Mouse (Mus musculus): ENCODE measurements at regions not wholly inside any gene's neighbourhood (a gene's known extent, or its start where the extent isn't known, plus 50 kb on each side); places are given as distances from the start of the nearest gene placed in this dataset.

DNA sequence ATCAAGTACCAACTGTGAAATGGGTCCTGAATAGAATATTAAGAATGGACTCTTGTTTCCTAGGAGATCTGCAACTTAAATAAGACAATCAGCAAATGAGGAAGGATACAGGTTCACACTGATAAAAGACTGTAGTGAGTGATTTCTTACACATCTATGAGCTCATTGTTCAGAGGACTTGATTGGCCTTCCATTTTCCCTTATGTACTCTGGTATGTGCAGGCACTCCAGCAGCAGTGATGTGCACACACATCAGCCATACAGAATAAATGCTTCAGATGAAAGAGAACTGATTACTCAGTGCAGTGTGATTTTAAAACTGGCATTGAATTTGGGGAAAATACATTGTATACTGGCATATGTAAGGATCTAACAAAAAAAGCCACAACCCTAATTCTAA, 636.8 kb upstream of the Stxbp6 start:
- Histone ChIP-seq H3K36me3 (ENCODE audit: control insufficient read depth in 1 of 2, insufficient read depth in 2 of 2, low read length in 2 of 2) (no peaks in the 10 kb centered on the region), H3K27me3 (ENCODE audit: control insufficient read depth in 1 of 2, insufficient read depth in 2 of 2, low read length in 2 of 2) (no peaks in the 10 kb centered on the region), H3K79me2 (ENCODE audit: control insufficient read depth, insufficient read depth, low read length, poor library complexity) (no peaks in the 10 kb centered on the region), H3K9me3 (replicated peaks; ENCODE audit: insufficient read depth, low read length) (no peaks in the 10 kb centered on the region), H3K9ac (ENCODE audit: control insufficient read depth, low read depth, low read length, poor library complexity, severe bottlenecking) (no peak overlapping the region), H3K4me1 (ENCODE audit: control insufficient read depth in 1 of 2, insufficient read depth in 2 of 2, low read length in 2 of 2) (no peaks in the 10 kb centered on the region), H3K27ac (ENCODE audit: control insufficient read depth, low read depth, low read length) (no peak overlapping the region), H3K4me3 (ENCODE audit: control insufficient read depth in 1 of 2, insufficient read depth in 1 of 2, low read depth in 2 of 2, low read length in 2 of 2) (no peak overlapping the region)
- TF ChIP-seq ELF1 (IDR thresholded peaks at IDR 0.05; ENCODE audit: low read depth, low read length): no peak
- no peak for TF ChIP-seq MAZ (IDR thresholded peaks at IDR 0.05; ENCODE audit: low read depth, low read length)
- no peak for TF ChIP-seq HCFC1 (IDR thresholded peaks at IDR 0.05; ENCODE audit: low read depth, low read length)
- no peak for TF ChIP-seq USF2 (IDR thresholded peaks at IDR 0.05; ENCODE audit: borderline replicate concordance in 1 of 2, insufficient read depth in 1 of 2, low read depth in 1 of 2, low read length in 2 of 2)
- no peak for TF ChIP-seq EP300 (IDR thresholded peaks at IDR 0.05; ENCODE audit: low read depth in 1 of 2, low read length in 2 of 2)
- no peak for TF ChIP-seq POLR2AphosphoS2 (IDR thresholded peaks at IDR 0.05; ENCODE audit: low read length)
- no peak for TF ChIP-seq MAFK (IDR thresholded peaks at IDR 0.05; ENCODE audit: borderline replicate concordance, low read depth, low read length)
- no peak for TF ChIP-seq POLR2AphosphoS5 (IDR thresholded peaks at IDR 0.05; ENCODE audit: borderline replicate concordance, low read depth, low read length)
- TF ChIP-seq NRF1 (IDR thresholded peaks at IDR 0.05; ENCODE audit: insufficient read depth, low read depth, low read length, poor library complexity, severe bottlenecking): no peak
- no peak for TF ChIP-seq TAL1 (IDR thresholded peaks at IDR 0.05; ENCODE audit: low read length)
- DNase-seq (ENCODE audit: low read depth, low spot score): no peak

DNA sequence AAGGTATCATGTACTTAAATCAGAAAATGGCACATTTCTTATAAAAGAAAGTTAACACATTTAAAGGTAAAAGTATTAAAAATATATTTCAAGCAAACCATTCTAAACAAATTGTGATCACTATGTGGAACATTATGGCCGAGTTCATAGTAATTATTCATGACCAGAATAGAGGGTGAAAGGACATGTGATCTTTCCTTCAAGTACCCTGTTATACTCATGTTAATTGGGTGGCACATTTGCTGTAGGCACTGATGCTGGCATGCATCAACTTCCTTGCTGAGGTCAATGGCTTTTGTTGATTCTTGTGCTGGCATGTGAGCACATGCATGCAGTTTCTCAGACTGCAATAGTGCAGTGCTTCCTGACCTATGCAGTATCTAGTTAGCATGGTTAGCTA, 636.3 kb upstream of the Stxbp6 start:
- Histone ChIP-seq H3K9me3 (replicated peaks; ENCODE audit: insufficient read depth, low read length) (no peaks in the 10 kb centered on the region), H3K9ac (ENCODE audit: control insufficient read depth, low read depth, low read length, poor library complexity, severe bottlenecking) (no peak overlapping the region), H3K36me3 (ENCODE audit: control insufficient read depth in 1 of 2, insufficient read depth in 2 of 2, low read length in 2 of 2) (no peaks in the 10 kb centered on the region), H3K4me3 (ENCODE audit: control insufficient read depth in 1 of 2, insufficient read depth in 1 of 2, low read depth in 2 of 2, low read length in 2 of 2) (no peak overlapping the region), H3K27me3 (ENCODE audit: control insufficient read depth in 1 of 2, insufficient read depth in 2 of 2, low read length in 2 of 2) (no peaks in the 10 kb centered on the region), H3K79me2 (ENCODE audit: control insufficient read depth, insufficient read depth, low read length, poor library complexity) (no peaks in the 10 kb centered on the region), H3K4me1 (ENCODE audit: control insufficient read depth in 1 of 2, insufficient read depth in 2 of 2, low read length in 2 of 2) (no peaks in the 10 kb centered on the region), H3K27ac (ENCODE audit: control insufficient read depth, low read depth, low read length) (no peak overlapping the region)
- TF ChIP-seq MYB (IDR thresholded peaks at IDR 0.05; ENCODE audit: low read depth, low read length) (no peak), USF2 (IDR thresholded peaks at IDR 0.05; ENCODE audit: borderline replicate concordance in 1 of 2, insufficient read depth in 1 of 2, low read depth in 1 of 2, low read length in 2 of 2) (no peak)
- no peak for DNase-seq (ENCODE audit: low read depth, low spot score)

DNA sequence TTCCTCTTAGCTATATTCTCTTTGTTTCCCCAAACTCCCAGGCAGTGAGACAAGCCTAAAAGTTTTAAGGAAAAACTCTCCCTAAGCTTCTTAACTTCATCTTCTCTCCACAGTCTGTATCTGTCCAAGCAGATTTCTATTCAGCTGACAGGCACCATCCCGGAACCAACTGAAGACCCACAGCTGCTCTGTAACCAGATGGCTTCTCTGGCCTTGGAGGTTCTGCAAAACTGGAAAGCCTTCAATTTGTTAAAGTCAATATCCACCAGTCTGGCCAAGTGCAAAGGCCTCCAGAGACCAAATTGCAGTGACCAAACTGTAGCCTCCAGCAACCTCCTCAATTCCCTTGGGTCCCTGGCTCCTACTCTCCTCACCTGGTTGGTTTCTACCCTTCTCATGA, 614.8 kb upstream of the Stxbp6 start:
- H3K79me2 ChIP-seq (ENCODE audit: control insufficient read depth, insufficient read depth, low read length, poor library complexity): no peaks in the 10 kb centered on the region
- H3K9me3 ChIP-seq (replicated peaks; ENCODE audit: insufficient read depth, low read length): no peaks in the 10 kb centered on the region
- TF ChIP-seq USF2 (IDR thresholded peaks at IDR 0.05; ENCODE audit: borderline replicate concordance in 1 of 2, insufficient read depth in 1 of 2, low read depth in 1 of 2, low read length in 2 of 2): no peak
- no peak for TF ChIP-seq MAX (IDR thresholded peaks at IDR 0.05; ENCODE audit: low read length)
- no peak for TF ChIP-seq CTCF (IDR thresholded peaks at IDR 0.05 in 2 of 3, conservative IDR thresholded peaks at IDR 0.05 in 1 of 3; ENCODE audit: control insufficient read depth in 1 of 3, insufficient read depth in 1 of 3, low read depth in 2 of 3, low read length in 3 of 3, poor library complexity in 1 of 3, severe bottlenecking in 1 of 3)
- TF ChIP-seq KAT2A (conservative IDR thresholded peaks at IDR 0.05; ENCODE audit: low read depth, low read length): no peak
- no peak for TF ChIP-seq MXI1 (IDR thresholded peaks at IDR 0.05; ENCODE audit: low read depth, low read length)
- no peak for TF ChIP-seq HCFC1 (IDR thresholded peaks at IDR 0.05; ENCODE audit: low read depth, low read length)
- no peak for TF ChIP-seq BHLHE40 (IDR thresholded peaks at IDR 0.05; ENCODE audit: borderline replicate concordance, low read depth, low read length)
- no peak overlapping the region for H3K27ac ChIP-seq (ENCODE audit: control insufficient read depth, low read depth, low read length)
- no peak for DNase-seq (ENCODE audit: low read depth, low spot score)
- H3K4me1 ChIP-seq (ENCODE audit: control insufficient read depth in 1 of 2, insufficient read depth in 2 of 2, low read length in 2 of 2): no peaks in the 10 kb centered on the region
- no peaks in the 10 kb centered on the region for H3K27me3 ChIP-seq (ENCODE audit: control insufficient read depth in 1 of 2, insufficient read depth in 2 of 2, low read length in 2 of 2)
- no peak overlapping the region for H3K4me3 ChIP-seq (ENCODE audit: control insufficient read depth in 1 of 2, insufficient read depth in 1 of 2, low read depth in 2 of 2, low read length in 2 of 2)
- no peak overlapping the region for H3K9ac ChIP-seq (ENCODE audit: control insufficient read depth, low read depth, low read length, poor library complexity, severe bottlenecking)
- no peaks in the 10 kb centered on the region for H3K36me3 ChIP-seq (ENCODE audit: control insufficient read depth in 1 of 2, insufficient read depth in 2 of 2, low read length in 2 of 2)
